Mouse (Mus musculus) forebrain, embryonic 16.5 days (tissue): ENCODE measurements around the gene Scel. TPM values are rescaled to one million over a fixed set of nuclear protein-coding genes. Genes with fewer than 3 reads are reported as not detected.

ENCODE experiments used
- ATAC-seq: fragments of 200-750 bp; cut with Nextera tagmentation; 2 replicates; pipeline ENCODE4 v1.8.0; 2017; ENCODE audit warnings: mild to moderate bottlenecking, moderate library complexity
- H3K27ac ChIP-seq: fragments of 300-500 bp; sonication (generic); 2 replicates; pipeline ENCODE4 v1.5.1; 2014; ENCODE audit warnings: low read length, control low read depth
- H3K27me3 ChIP-seq: fragments of 300-500 bp; sonication (generic); replicated peaks from 2 replicates; pipeline ENCODE4 v1.6.1; 2014; ENCODE audit warnings: low read length; ENCODE audit not compliant: control insufficient read depth, insufficient read depth
- H3K36me3 ChIP-seq: fragments of 300-500 bp; sonication (generic); 2 replicates; pipeline ENCODE4 v1.6.1; 2014; ENCODE audit not compliant: control insufficient read depth, insufficient read depth
- H3K4me1 ChIP-seq: fragments of 300-500 bp; sonication (generic); replicated peaks from 2 replicates; pipeline ENCODE4 v1.6.1; 2014; ENCODE audit warnings: low read length; ENCODE audit not compliant: control insufficient read depth, insufficient read depth
- H3K4me2 ChIP-seq: fragments of 300-500 bp; sonication (generic); 2 replicates; pipeline ENCODE4 v1.6.1; 2014; ENCODE audit warnings: mild to moderate bottlenecking, low read length, control low read depth
- H3K4me3 ChIP-seq: fragments of 300-500 bp; sonication (generic); replicated peaks from 2 replicates; pipeline ENCODE4 v1.5.1; 2014; ENCODE audit warnings: mild to moderate bottlenecking, low read length, control low read depth
- H3K9ac ChIP-seq: fragments of 300-500 bp; sonication (generic); replicated peaks from 2 replicates; pipeline ENCODE4 v1.6.1; 2014; ENCODE audit warnings: low read depth, low read length, control low read depth
- H3K9me3 ChIP-seq: fragments of 300-500 bp; sonication (generic); 2 replicates; pipeline ENCODE4 v1.6.1; 2016; ENCODE audit warnings: low read length; ENCODE audit not compliant: control insufficient read depth
- WGBS: fragments of 180-500 bp; shearing (Covaris S2); extraction: QIAGEN DNeasy Blood & Tissue Kit; methylation state at CpG from one replicate; pipeline ENCODE4 v1.1.7; 2014; 5-methylcytosine and 5-hydroxymethylcytosine counted together
- polyA plus RNA-seq: library from polyadenylated mRNA; unstranded; fragments of >200 nt; fragmentation: Nextera tagmentation; extraction: Ambion mirVana; gene quantifications from 2 replicates; pipeline ENCODE4 v1.2.1, GENCODE M21; 2015

The Scel gene
- polyA plus RNA-seq, 1 experiment from 2014 or later: not detected

DNA sequence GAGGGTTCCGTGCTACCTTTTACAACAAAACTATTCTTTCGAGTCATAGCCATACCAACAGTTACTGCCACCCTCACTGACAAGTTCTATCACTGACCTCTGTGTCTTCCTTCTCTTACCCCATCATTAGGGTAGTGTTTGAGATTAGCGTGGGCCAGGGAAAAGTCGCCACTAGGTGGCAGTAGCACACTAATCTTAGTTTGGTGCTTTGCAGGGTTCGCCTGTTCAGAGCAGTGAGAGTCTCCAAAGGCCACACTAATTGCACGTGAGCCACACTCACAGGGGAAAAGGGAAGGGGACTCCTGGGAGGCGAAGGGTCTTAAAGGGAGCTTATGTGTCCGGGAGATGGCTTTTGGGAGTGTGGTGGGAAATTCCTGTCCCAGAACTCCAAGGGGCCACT lies 37.3 kb downstream of the Scel start:
- Histone ChIP-seq H3K4me1 (peaks cover 32% of the 10 kb centered on the region), H3K9me3 (no peaks in the 10 kb centered on the region)
- peak; percentile 70 for ATAC-seq

DNA sequence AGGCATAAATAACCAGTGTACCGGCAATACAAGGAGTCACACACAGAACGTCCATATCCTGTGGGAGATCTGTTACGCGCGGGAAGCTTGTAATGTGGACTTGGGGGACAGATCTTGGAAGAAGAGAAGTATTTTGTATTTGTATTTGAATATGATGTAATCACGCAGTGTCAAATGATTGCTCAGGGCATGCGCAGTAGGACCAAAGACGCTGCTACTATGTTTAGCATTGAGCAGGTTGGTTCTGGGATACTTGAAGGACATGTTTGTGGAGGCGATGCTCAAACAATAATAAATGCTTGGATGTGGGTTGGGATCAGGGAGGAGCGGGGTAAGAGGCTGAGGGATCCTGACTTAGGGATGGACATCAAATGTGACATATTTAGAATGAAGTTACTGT lies 37.8 kb downstream of the Scel start:
- H3K27ac ChIP-seq: no peak overlapping the region
- H3K9me3 ChIP-seq: no peaks in the 10 kb centered on the region
- ATAC-seq: peak; percentile 7
- peaks cover 28% of the 10 kb centered on the region for H3K4me1 ChIP-seq
- H3K4me3 ChIP-seq: no peak overlapping the region
- no peak overlapping the region for H3K4me2 ChIP-seq
- H3K27me3 ChIP-seq: no peaks in the 10 kb centered on the region
- no peaks in the 10 kb centered on the region for H3K36me3 ChIP-seq
- H3K9ac ChIP-seq: no peak overlapping the region
- 81% methylated on average over 10 of the region's 10 CpGs for WGBS

More for the DNA sequence above, 37.3 kb downstream of the Scel start:
- no peaks in the 10 kb centered on the region for H3K27me3 ChIP-seq
- 13% methylated on average over 8 of the region's 8 CpGs for WGBS
- no peak overlapping the region for H3K4me3 ChIP-seq
- H3K36me3 ChIP-seq: no peaks in the 10 kb centered on the region
- no peak overlapping the region for H3K9ac ChIP-seq
- H3K4me2 ChIP-seq: no peak overlapping the region
- H3K27ac ChIP-seq: no peak overlapping the region

DNA sequence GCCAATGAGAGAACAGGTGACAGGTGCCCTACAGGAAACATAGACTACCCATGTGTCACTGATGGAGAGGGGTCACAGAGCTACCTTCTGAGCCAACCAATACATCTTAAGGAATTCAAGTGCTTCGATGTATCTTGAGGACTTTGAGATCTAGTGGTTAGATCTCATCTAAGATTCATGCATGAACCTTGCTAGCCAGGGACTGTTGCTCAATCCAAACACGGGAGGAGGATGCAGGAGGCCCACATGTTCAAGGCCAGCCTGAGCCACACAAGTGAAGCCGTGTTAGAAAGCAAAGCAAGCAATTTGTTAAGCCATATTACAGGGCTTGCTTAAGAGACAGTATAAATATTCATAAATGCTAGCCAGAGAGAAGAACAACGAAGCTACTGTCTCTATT lies 38.8 kb downstream of the Scel start:
- Histone ChIP-seq H3K27me3 (no peaks in the 10 kb centered on the region), H3K4me3 (no peak overlapping the region), H3K4me1 (peaks cover 26% of the 10 kb centered on the region), H3K27ac (peak overlapping the region; percentile 92), H3K36me3 (no peaks in the 10 kb centered on the region), H3K4me2 (peak overlapping the region; percentile 28; the same call in 1 of the 2 replicates), H3K9me3 (no peaks in the 10 kb centered on the region), H3K9ac (no peak overlapping the region)
- WGBS: 55% methylated on average over 4 of the region's 4 CpGs
- peak; percentile 11 for ATAC-seq

DNA sequence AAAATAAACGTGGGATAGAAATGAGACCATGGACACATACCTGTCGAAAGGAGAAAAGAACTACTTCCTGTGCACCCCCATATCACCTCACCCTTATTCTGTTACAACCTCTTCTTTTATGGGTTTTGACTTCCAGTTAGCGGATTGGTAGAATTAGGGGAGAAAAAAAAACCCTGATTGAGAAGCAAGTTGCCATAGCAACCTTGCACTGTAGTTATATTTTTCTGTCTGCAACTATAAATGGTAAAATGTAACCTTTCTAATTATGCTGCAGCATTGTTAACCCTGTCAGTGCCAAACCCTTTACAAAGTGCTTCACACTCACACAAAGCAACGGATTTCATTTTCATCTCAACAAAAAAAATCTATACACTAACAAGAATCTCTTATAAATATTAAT lies 39.2 kb downstream of the Scel start:
- ATAC-seq: peak; percentile 41
- H3K4me2 ChIP-seq: peak overlapping the region; percentile 28; the same call in 1 of the 2 replicates
- no peaks in the 10 kb centered on the region for H3K27me3 ChIP-seq
- H3K9me3 ChIP-seq: no peaks in the 10 kb centered on the region
- H3K4me1 ChIP-seq: peaks cover 26% of the 10 kb centered on the region
- no peaks in the 10 kb centered on the region for H3K36me3 ChIP-seq
- H3K9ac ChIP-seq: no peak overlapping the region
- H3K27ac ChIP-seq: peak overlapping the region; percentile 92
- no peak overlapping the region for H3K4me3 ChIP-seq
- 44% methylated on average over 4 of the region's 4 CpGs for WGBS

GRCm38 (mm10) chr14:103556609-103557008 lies 43.5 kb downstream of the Scel start:
- Histone ChIP-seq H3K9me3 (no peaks in the 10 kb centered on the region), H3K9ac (no peak overlapping the region), H3K4me1 (peaks cover 22% of the 10 kb centered on the region), H3K4me3 (no peak overlapping the region), H3K27ac (no peak overlapping the region), H3K4me2 (no peak overlapping the region), H3K27me3 (no peaks in the 10 kb centered on the region), H3K36me3 (no peaks in the 10 kb centered on the region)
- 19% methylated on average over 5 of the region's 5 CpGs for WGBS
- 0 out of 2 replicates have a peak, but pooled peaks have one; percentile 30 for ATAC-seq

- Histone ChIP-seq H3K4me1 (peaks cover 3% of the 10 kb centered on the region), H3K4me3 (no peak overlapping the region), H3K27ac (no peak overlapping the region), H3K9ac (no peak overlapping the region), H3K4me2 (no peak overlapping the region), H3K36me3 (no peaks in the 10 kb centered on the region), H3K27me3 (no peaks in the 10 kb centered on the region), H3K9me3 (no peaks in the 10 kb centered on the region)
- 28% methylated on average over 8 of the region's 8 CpGs for WGBS
- no peak; the same call in 1 of the 2 replicates for ATAC-seq
Observed at GRCm38 (mm10) chr14:103561383-103562096, 48.4 kb downstream of the Scel start.

DNA sequence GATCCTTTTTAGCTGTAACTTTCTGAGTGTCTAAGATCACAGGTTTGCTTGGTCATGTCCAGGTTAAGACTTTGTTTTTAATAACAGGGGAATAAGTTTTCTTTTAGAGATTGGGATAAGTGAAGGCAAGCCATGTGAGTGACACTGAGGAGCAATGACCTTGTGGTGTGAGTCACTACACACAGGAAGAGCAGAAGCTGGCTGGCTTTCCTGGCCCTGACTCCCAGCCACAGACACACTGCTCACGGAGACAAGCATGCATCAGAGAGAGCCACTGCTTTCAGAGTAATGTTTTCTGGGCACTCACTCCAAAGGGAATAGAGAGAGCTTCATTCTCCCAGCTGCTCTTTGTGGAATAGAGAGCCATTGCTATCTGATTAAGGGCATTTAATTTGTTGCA lies 54.8 kb downstream of the Scel start:
- Histone ChIP-seq H3K4me2 (no peak overlapping the region), H3K36me3 (no peaks in the 10 kb centered on the region), H3K9ac (no peak overlapping the region), H3K4me3 (no peak overlapping the region), H3K27me3 (no peaks in the 10 kb centered on the region), H3K9me3 (no peaks in the 10 kb centered on the region), H3K4me1 (0 out of 2 replicates have a peak, but pooled peaks cover 5% of the 10 kb centered on the region), H3K27ac (no peak overlapping the region)
- WGBS: 17% methylated on average over 1 of the region's 1 CpGs
- ATAC-seq: no peak

DNA sequence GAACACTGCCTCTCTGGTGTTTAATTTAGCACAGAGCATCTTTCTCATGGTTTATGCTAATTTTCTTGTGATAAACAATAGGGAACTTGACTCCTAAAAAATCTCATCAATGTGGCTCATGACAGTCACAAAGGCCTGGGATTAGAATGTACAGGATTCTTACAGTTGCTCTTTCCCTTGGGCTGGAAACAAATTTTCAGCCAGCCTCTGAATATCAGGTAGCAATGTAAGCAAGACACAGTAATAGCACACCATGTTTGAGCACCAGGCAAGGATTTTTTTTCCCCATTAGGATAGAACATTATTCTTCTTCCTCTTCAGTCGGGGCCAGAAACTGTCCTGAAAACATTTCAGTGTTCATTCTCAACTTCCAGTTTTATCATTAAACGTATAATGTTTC lies 55.3 kb downstream of the Scel start:
- Histone ChIP-seq H3K27ac (no peak overlapping the region), H3K9ac (no peak overlapping the region), H3K9me3 (no peaks in the 10 kb centered on the region), H3K4me3 (no peak overlapping the region), H3K27me3 (no peaks in the 10 kb centered on the region), H3K4me2 (no peak overlapping the region), H3K36me3 (no peaks in the 10 kb centered on the region), H3K4me1 (0 out of 2 replicates have a peak, but pooled peaks cover 5% of the 10 kb centered on the region)
- 86% methylated on average over 2 of the region's 2 CpGs for WGBS
- ATAC-seq: no peak

DNA sequence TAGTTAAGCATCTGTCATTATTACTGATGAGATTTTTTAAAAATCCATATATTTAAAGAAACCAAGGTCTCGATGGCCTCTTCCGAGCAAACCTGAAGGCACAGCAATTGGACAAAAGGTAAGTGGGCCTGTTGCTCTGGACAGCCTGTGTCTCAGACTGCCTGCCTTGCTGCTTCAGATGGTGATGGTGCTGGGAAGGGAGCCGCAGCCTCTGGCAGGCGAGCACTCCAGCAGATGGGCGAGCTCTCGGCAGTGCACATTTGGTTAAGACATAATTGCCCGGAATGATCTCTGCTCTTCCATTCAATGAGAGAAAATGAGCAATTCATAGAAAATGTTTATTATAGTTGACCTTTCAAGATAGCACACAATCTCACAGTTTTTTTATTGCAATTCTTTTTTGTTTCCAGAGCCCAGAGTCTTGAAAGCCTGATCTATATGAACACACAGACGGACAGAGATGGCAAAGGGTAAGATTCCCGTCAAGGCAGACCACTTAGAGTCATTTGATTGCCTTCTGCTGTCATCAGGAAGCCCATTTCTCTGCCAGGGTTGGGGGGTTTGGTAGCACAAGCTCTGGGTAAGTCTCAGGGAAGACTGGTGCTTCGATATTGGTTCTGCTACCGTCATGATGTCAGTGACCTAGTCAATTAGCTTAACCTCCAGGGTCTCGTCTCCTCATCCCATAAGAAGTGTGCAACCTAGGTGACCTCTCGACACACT lies 58.6 kb downstream of the Scel start:
- H3K9ac ChIP-seq: no peak overlapping the region
- ATAC-seq: peak; percentile 88
- 67% methylated on average over 13 of the region's 13 CpGs for WGBS
- H3K4me2 ChIP-seq: no peak overlapping the region
- peak overlapping the region; percentile 47; the same call in 1 of the 2 replicates for H3K27ac ChIP-seq
- H3K4me3 ChIP-seq: no peak overlapping the region
- no peaks in the 10 kb centered on the region for H3K27me3 ChIP-seq
- H3K9me3 ChIP-seq: no peaks in the 10 kb centered on the region
- H3K4me1 ChIP-seq: 0 out of 2 replicates have a peak, but pooled peaks cover 5% of the 10 kb centered on the region
- H3K36me3 ChIP-seq: no peaks in the 10 kb centered on the region
